Mouse (Mus musculus) c-Kit-positive CD71-negative TER-119-negative erythroid progenitor cells, embryonic 14.5 days (primary cell): ENCODE data around the gene Olfr572.

Experiments used
- DNase-seq: peaks from one replicate; pipeline ENCODE4 v3.0.0-alpha.2; 2013; ENCODE audit warnings: low read depth

Gene Olfr572

GRCm38 (mm10) chr7:102924109-102924508 lies at the start of gene Olfr572:
TSS of gene Olfr572 (plus strand) at chr7:102924409.
- DNase-seq: no peak

DNA sequence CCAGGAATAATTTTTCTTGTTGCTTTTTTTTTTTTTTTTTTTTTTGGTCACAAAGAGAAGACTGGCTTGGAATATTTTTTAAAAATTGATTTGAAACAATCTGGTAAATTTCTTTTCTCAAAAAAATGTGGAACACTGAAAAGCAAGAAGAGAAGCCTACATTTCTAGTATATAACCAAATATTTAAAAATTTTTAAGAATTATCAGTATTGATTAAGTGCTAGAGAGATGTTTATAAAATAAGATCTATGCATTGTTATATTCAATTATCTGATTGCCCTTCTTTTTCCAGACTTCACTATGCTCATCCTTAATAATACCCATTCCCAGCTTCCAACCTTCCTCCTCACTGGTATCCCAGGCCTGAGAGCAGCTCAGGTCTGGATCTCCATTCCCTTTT lies 47.4 kb upstream of the Olfr572 start, which contains the start of gene Olfr568:
Gene Olfr568 (plus strand): TSS at position 301 of the 400 bp plus-strand sequence.
- DNase-seq: no peak

- DNase-seq: no peak
Observed at GRCm38 (mm10) chr7:102890782-102891181, 33.4 kb upstream of the Olfr572 start, which contains the start of gene Olfr569. TSS of gene Olfr569 (minus strand) at chr7:102890882.

DNA sequence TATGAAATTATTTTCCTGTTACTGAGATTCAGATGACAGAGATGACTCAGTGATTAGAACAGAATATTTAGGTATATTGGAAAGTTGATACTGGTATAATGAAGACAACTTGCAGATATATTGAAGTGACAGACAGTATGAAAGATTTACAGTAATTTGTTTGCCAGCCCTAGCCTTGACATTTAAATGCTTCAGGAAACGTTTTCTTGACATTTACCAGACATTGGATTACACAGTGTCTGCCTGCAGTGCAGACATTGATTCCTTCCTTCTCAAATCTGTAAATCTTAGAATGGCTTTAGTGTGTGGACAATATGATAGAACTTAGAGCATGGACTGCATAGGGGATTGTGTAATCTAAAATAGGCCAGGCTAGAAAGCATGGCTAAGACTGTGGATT lies 8.9 kb upstream of the Olfr572 start:
- DNase-seq: no peak

DNA sequence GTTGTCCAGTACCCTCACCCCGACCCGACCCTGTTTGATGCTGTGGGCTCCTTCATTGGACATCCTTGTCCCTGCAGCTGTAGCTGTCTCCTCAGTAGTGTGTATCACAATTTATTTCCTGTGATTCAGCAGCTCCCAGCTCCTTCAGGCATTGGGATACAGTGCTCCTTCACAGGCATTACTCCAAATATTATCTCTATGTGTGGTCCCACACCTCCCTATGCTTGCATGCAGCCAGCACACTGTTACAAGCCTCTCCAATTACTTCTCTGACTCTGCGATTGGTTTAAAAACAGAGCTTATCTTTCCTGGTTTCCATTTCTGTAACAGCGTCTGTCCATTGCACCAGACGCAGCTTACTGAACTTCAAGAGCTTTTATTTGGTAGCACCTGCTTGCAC lies 7.8 kb upstream of the Olfr572 start:
- DNase-seq: no peak

DNA sequence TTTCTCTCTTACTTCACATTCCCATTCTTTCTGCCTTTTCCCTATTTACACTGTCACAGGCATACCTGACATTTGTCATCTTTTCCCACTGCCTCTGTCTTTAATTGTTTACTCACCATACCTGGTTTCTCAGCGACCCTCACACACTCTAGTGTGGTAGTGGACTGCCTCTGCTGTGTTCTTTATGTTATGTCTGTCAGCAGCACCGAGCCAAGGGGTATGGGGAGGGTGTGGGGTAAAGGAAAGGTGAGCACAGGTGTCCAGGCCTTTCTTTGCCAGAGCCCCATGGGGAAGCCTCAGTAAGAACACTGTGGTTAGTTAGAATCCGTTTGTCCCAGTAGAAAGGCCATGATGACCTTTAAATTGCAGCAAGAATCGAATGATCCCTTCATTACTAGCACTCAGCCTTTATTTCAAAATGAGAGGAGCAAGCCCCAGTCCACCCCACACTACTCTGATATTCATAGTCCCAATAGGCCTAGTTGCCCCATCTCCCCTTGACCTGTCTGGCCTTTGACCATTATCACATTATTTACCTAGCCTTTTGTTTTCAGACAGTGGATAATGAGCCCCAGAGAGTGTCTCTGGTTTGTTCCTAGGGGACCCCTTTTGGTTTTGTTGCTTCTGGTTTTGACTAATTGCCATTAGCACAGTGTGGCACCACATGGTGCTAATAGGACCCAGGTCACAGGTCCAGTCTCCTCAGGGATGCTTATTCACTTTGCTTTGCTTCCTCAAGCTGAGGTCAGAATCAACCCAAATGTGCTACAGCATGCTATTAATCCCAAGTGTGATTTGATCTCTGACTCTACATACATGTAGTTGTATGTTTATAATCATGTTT lies 7.0 kb upstream of the Olfr572 start, which contains the start of gene Olfr571:
Gene Olfr571 (minus strand): TSS at position 505 of the 844 bp plus-strand sequence.
- DNase-seq: no peak

DNA sequence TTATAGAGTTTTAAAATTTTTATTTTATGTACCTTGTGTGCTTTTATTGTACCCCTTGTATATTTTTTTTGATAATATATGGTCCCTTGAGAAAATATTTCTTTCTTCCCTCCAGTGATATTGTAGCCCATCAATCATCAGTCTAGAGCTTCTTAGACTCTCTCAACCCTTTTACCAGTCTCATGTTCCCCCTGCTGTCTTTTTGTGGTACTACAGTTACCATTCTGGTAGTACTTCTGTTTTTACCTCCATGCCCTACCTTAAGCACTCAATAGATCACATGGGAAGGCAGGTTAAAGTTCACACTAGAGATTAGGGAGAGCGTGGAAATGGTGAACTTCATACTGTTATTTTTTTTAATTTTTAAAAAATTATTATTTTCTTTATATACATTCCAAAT lies 4.6 kb upstream of the Olfr572 start:
- peak; percentile 50 for DNase-seq

DNA sequence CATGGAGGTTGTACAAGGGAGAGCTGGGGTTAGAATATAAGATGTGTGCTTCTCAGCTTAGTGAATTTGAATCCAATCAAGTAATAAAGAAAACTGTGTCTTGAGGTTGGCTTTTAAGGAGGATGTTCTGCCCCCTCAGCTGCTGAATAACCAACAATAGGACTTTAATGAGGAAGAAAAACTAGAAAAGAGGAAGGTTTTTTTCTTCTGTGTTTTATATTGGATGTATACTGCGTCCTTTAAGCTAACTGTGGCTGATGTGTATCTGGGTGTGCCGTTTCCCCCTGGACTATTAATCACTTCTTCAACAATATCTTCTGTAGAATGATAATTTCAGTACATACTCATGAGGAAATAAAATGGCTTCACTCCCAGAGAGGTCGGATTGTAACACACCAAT lies 2.9 kb downstream of the Olfr572 start:
- no peak for DNase-seq

DNA sequence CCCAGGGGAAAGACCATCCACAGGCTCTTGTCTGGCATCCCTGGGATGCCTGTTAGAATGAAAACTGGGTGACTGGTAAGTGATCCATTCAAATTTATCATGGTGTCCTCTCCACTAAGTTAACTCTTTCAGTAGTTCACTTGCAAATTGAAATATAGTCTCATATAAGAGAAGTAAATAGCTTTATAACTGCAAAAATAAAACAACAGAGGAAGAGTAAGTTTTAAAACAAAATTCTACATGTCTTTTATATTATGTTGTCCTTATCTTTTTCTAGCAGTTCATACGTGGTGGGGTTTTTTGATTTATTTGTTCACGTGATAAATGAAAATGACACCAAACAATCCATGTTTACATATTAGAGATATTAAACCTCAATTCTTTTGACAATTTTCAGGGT lies 18.3 kb downstream of the Olfr572 start, which contains the start of gene Olfr573-ps1:
Gene Olfr573-ps1 (minus strand): TSS at position 101 of the 400 bp plus-strand sequence.
- DNase-seq: no peak

GRCm38 (mm10) chr7:102943417-102943816 lies 19.2 kb downstream of the Olfr572 start:
- no peak for DNase-seq

- DNase-seq: no peak
Observed at GRCm38 (mm10) chr7:102948167-102948566, 24.0 kb downstream of the Olfr572 start, which contains the start of gene Olfr574. TSS of gene Olfr574 (plus strand) at chr7:102948467.

DNA sequence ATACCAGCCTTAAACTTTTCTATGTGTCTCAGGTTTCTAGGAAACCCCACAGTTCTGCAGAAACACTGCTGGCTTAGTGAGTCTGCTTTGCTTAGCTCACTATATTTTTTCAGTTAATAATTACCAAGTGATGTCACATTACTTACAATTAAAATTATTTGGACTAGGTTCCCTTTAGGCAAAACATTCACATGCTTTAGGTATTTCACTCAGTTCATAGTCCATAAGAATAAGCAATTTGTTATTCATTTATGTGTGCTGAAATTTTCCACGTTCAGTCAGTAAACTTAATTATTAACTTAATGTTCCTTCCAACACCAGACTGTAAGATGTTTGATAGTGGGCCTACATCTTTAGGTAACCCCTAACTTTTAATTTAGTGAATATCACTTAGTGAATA lies 26.5 kb downstream of the Olfr572 start:
- DNase-seq: no peak

DNA sequence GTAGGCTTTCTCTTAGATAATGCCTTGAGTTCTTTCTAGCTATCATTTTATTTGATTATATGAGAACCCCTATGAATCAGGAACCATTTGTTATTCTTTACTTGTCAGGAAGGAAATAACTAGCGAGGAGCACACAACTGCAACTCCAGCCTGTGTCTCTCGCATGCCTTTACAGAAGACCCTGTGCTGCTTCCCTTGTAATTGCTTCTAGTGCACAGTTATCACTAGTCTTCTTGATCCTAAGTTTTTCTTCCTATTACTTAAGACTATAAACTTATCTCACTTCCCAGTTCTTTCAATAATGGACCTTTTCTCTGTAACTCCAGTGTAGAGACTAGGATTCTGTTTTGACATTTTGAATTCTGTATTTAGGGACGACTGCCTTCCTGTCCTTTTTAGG lies 33.9 kb downstream of the Olfr572 start:
- DNase-seq: no peak

DNA sequence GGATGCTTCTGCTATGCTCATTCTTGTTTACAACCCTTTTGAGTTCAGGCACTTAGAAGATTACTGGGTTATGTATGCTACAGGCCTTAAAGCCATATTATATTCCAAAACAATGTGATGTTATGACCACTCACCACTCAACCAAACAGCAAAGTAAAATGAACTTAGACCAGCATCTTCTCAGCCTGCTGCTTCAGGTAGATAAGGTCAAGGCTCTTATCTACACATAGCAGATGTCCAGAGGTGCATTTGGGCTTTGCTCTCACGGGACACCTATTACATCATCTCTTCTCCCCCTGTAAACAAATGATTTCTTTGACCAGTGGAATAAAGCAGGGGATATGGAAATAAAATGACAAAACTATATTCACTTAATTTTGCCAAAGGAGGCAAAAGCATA lies 34.4 kb downstream of the Olfr572 start, which contains the start of gene Olfr575:
Gene Olfr575 (minus strand): TSS at position 183 of the 400 bp plus-strand sequence.
- DNase-seq: no peak

DNA sequence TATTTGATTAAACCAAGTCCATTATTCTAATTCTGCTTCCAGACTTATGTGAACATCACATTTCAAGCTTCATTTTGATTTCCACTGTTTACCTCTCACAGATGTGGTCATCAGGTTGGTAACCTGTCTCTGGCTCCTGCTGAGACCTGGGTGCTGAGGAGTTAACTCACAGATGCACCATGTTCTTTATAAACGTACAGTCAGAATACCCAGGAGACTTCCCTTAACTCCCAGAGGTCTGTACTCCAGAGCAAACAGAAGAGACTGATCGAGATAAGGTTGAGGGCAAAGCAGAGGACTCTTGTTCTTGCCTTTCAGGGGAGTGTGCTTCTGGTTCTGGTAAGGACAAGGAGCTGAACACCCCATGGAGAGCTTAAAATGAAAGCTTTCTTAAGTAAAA lies 38.2 kb downstream of the Olfr572 start, which contains the start of gene Olfr576:
Gene Olfr576 (plus strand): TSS at position 301 of the 400 bp plus-strand sequence.
- DNase-seq: no peak

DNA sequence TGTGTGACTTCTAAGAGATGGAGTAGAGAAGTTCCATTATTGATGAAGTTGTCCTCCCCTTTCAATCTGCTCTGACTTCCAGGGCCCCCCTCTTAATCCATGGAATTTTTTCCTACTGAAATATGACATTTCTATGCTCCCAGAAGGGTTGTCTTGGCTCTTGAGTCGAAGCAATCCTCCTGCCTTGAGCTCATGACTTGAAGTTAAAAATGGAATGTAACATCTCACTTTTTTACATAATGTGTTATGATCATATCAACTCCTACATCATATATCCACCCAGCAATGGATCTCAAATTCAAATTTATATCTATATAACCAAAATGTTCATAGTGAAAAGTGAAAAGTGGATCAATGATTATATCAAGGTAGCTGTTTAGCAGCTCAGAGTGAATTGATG lies 50.2 kb downstream of the Olfr572 start:
- no peak for DNase-seq

- no peak for DNase-seq
Observed at GRCm38 (mm10) chr7:102975843-102976242, 51.6 kb downstream of the Olfr572 start, which contains the start of gene Olfr577. TSS of gene Olfr577 (minus strand) at chr7:102975943.
